Mouse (Mus musculus) cerebellum, adult (tissue): ENCODE data around the gene Gm45208.

Source experiments
- ATAC-seq: cut with Nextera tagmentation; 2 replicates; pipeline ENCODE4 v1.9.2; 2017; ENCODE audit warnings: mild to moderate bottlenecking, moderate library complexity, mixed read lengths; ENCODE audit not compliant: insufficient number of reproducible peaks, low FRiP score, low TSS enrichment

Gm45208 gene

DNA sequence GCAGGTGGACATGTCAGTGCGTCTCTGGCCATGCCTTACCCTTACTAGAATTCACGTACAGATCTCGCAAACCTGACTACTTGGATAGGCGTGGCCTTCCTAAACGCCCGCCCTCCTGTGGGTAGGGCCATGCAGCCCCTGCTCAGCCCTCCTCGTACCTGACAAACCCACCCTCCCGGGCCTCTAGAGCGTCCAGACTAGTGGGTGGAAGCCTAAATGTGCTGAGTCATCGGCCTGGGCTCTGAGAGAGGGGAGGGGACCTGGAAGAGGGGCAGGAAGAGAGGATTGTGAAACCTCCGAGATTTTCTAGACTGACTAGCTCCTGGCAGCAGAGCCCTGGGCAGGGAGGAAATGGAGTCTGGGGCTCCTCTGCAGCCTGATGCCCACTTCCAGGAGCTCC lies 43.7 kb downstream of the Gm45208 start:
- ATAC-seq: no peak

- no peak for ATAC-seq
Measured at GRCm38 (mm10) chrX:7769302-7770017, 47.4 kb downstream of the Gm45208 start.

DNA sequence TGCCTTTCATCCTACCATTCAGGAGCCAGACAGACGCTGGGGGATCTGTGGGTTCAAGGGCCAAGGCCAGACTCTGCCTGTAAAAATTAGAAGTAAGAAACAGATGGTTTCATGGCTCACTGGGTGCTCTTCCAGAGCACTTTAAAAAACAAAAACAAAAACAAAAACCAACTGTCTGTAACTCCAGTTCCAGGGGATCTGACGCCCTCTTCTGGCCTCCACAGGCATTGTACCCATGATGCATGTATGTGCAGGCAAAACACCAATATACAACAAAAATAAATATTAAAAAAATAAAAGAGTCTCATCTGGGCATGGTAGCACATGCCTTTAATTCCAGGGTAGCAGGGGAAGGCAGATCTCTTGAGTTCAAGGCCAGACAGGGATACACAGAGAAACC lies 50.7 kb downstream of the Gm45208 start:
- ATAC-seq: no peak

GRCm38 (mm10) chrX:7775501-7776205 lies 53.6 kb downstream of the Gm45208 start:
- ATAC-seq: no peak

GRCm38 (mm10) chrX:7776329-7777082 lies 54.5 kb downstream of the Gm45208 start:
- ATAC-seq: peak; percentile 52; the same call in 1 of the 2 replicates

DNA sequence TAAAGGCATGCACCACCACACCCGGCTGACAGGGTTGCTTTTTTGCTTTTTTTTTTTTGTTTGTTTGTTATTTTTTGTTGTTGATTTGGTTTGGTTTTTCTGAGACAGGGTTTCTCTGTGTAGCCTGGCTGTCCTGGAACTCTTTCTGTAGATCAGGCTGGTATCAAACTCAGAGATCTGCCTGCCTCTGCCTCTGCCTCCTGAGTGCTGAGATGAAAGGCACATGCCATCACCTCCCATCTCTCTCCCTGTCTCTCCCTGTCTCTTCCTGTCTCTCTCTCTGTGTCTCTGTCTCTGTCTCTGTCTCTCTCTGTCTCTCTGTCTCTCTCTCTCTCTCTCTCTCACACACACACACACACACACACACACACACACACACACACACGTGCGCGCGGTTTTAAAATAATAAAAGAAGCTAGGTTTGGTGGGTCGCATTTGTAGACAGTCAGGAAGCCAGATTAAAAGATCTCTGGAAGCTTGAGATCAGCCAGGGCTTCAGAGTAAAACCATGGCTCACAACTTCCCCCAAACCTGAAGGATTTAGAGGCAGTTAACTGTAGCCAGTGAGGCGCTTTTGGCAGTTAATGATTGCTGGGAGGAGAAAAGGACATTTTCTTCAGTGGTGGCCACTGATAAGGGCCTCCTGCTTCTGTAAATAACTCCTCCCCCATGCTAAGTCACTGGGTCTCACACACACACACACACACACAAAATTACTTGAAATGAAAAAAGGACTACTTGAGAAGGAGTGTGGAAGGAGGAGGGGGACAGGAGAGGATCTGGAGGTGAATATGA lies 56.6 kb downstream of the Gm45208 start:
- ATAC-seq: no peak

- no peak for ATAC-seq
Measured at GRCm38 (mm10) chrX:7779294-7779693, 57.2 kb downstream of the Gm45208 start.
